Mouse (Mus musculus): ENCODE measurements at regions not wholly inside any gene's neighbourhood (a gene's known extent, or its start where the extent isn't known, plus 50 kb on each side); places are given as distances from the start of the nearest gene placed in this dataset.

GRCm38 (mm10) chr17:80875352-80876044 lies 68.9 kb upstream of the Tmem178 start:
- Histone ChIP-seq H3K9me3 (replicated peaks; ENCODE audit: insufficient read depth, low read length) (no peaks in the 10 kb centered on the region), H3K4me3 (ENCODE audit: control insufficient read depth in 1 of 2, insufficient read depth in 1 of 2, low read depth in 2 of 2, low read length in 2 of 2) (no peak overlapping the region), H3K36me3 (ENCODE audit: control insufficient read depth in 1 of 2, insufficient read depth in 2 of 2, low read length in 2 of 2) (no peaks in the 10 kb centered on the region), H3K27ac (ENCODE audit: control insufficient read depth, low read depth, low read length) (no peak overlapping the region), H3K9ac (ENCODE audit: control insufficient read depth, low read depth, low read length, poor library complexity, severe bottlenecking) (no peak overlapping the region), H3K27me3 (ENCODE audit: control insufficient read depth in 1 of 2, insufficient read depth in 2 of 2, low read length in 2 of 2) (peaks cover 0 to 2% of the 10 kb centered on the region in 2 experiments; a peak in 1 of 4 replicates), H3K79me2 (ENCODE audit: control insufficient read depth, insufficient read depth, low read length, poor library complexity) (no peaks in the 10 kb centered on the region), H3K4me1 (ENCODE audit: control insufficient read depth in 1 of 2, insufficient read depth in 2 of 2, low read length in 2 of 2) (no peaks in the 10 kb centered on the region)
- no peak for TF ChIP-seq CHD1 (IDR thresholded peaks at IDR 0.05; ENCODE audit: low read depth, low read length)
- DNase-seq (ENCODE audit: low read depth, low spot score), result no peak

DNA sequence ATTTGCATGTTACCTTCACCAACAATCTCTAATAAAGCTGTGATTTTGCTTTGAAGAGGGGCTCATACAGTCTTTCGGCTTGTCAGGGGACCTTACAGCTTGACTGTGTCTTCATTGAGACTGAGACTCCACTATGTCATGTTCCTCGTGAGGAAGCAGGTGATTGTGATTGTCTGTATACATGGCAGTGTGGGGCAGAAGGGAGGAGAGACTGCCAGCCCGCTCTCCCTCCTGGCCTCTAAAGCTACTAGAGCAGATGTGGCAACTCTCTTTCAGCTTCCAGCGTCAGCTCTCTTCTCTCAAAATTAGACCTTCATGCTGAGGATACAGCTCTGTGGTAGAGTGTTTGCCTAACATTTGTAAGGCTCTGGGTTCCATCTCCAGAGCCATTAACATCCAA lies 73.5 kb upstream of the Tmem178 start:
- Histone ChIP-seq H3K9me3 (replicated peaks; ENCODE audit: insufficient read depth, low read length) (no peaks in the 10 kb centered on the region), H3K79me2 (ENCODE audit: control insufficient read depth, insufficient read depth, low read length, poor library complexity) (no peaks in the 10 kb centered on the region), H3K27me3 (ENCODE audit: control insufficient read depth in 1 of 2, insufficient read depth in 2 of 2, low read length in 2 of 2) (no peaks in the 10 kb centered on the region), H3K4me3 (ENCODE audit: control insufficient read depth in 1 of 2, insufficient read depth in 1 of 2, low read depth in 2 of 2, low read length in 2 of 2) (no peak overlapping the region), H3K4me1 (ENCODE audit: control insufficient read depth in 1 of 2, insufficient read depth in 2 of 2, low read length in 2 of 2) (no peaks in the 10 kb centered on the region), H3K27ac (ENCODE audit: control insufficient read depth, low read depth, low read length) (no peak overlapping the region), H3K36me3 (ENCODE audit: control insufficient read depth in 1 of 2, insufficient read depth in 2 of 2, low read length in 2 of 2) (no peaks in the 10 kb centered on the region), H3K9ac (ENCODE audit: control insufficient read depth, low read depth, low read length, poor library complexity, severe bottlenecking) (no peak overlapping the region)
- no peak for DNase-seq (ENCODE audit: low read depth, low spot score)
- TF ChIP-seq GATA1 (IDR thresholded peaks at IDR 0.05; ENCODE audit: low read depth, low read length) (no peak), RCOR1 (IDR thresholded peaks at IDR 0.05; ENCODE audit: low read depth, low read length) (no peak), TAL1 (IDR thresholded peaks at IDR 0.05; ENCODE audit: low read length) (no peak), E2F4 (IDR thresholded peaks at IDR 0.05; ENCODE audit: borderline replicate concordance, low read depth, low read length) (no peak), MAZ (IDR thresholded peaks at IDR 0.05; ENCODE audit: low read depth, low read length) (no peak)

DNA sequence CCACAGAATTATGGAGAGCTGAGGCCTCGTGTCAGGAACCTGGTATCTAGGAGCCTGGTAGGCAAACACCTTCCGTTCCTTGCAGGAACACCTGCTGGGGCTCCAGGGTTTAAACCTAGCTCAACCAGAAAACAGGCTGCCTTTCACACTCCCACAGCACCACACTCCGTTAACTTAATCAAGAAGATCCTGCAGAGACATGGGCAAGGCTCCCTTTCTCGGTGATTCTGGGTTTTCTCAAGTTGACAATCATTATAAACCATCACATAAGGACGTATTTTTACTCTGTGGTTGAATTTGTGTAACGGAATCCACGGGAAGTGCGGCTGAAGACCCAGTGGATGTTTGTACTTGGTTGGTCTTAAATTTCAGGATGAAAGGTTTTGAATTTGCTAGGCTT lies 82.1 kb upstream of the Tmem178 start:
- TF ChIP-seq MYB (IDR thresholded peaks at IDR 0.05; ENCODE audit: low read depth, low read length), result no peak
- TF ChIP-seq ZC3H11A (IDR thresholded peaks at IDR 0.05; ENCODE audit: low read depth, low read length), result no peak
- no peak for TF ChIP-seq POLR2AphosphoS2 (IDR thresholded peaks at IDR 0.05; ENCODE audit: low read length)
- no peak for TF ChIP-seq MAZ (IDR thresholded peaks at IDR 0.05; ENCODE audit: low read depth, low read length)
- no peak for TF ChIP-seq TBP (IDR thresholded peaks at IDR 0.05; ENCODE audit: low read depth, low read length)
- TF ChIP-seq SIN3A (IDR thresholded peaks at IDR 0.05; ENCODE audit: low read length), result no peak
- no peak for TF ChIP-seq CHD1 (IDR thresholded peaks at IDR 0.05; ENCODE audit: low read depth, low read length)
- no peak for TF ChIP-seq MAX (IDR thresholded peaks at IDR 0.05; ENCODE audit: low read length)
- TF ChIP-seq TCF12 (IDR thresholded peaks at IDR 0.05; ENCODE audit: low read depth, low read length), result no peak
- TF ChIP-seq HCFC1 (IDR thresholded peaks at IDR 0.05; ENCODE audit: low read depth, low read length), result no peak
- TF ChIP-seq MEF2A (IDR thresholded peaks at IDR 0.05; ENCODE audit: extremely low read depth, insufficient replicate concordance, low read depth, low read length, poor library complexity, severe bottlenecking), result no peak
- no peak for TF ChIP-seq TAL1 (IDR thresholded peaks at IDR 0.05; ENCODE audit: low read length)
- TF ChIP-seq MYC (IDR thresholded peaks at IDR 0.05; ENCODE audit: low read depth, low read length), result no peak
- TF ChIP-seq MXI1 (IDR thresholded peaks at IDR 0.05; ENCODE audit: low read depth, low read length), result no peak
- no peak for TF ChIP-seq JUND (IDR thresholded peaks at IDR 0.05; ENCODE audit: low read depth, low read length)
- Histone ChIP-seq H3K79me2 (ENCODE audit: control insufficient read depth, insufficient read depth, low read length, poor library complexity) (no peaks in the 10 kb centered on the region), H3K9ac (ENCODE audit: control insufficient read depth, low read depth, low read length, poor library complexity, severe bottlenecking) (no peak overlapping the region), H3K27ac (ENCODE audit: control insufficient read depth, low read depth, low read length) (no peak overlapping the region), H3K27me3 (ENCODE audit: control insufficient read depth in 1 of 2, insufficient read depth in 2 of 2, low read length in 2 of 2) (no peaks in the 10 kb centered on the region), H3K4me1 (ENCODE audit: control insufficient read depth in 1 of 2, insufficient read depth in 2 of 2, low read length in 2 of 2) (no peaks in the 10 kb centered on the region), H3K36me3 (ENCODE audit: control insufficient read depth in 1 of 2, insufficient read depth in 2 of 2, low read length in 2 of 2) (no peaks in the 10 kb centered on the region), H3K9me3 (replicated peaks; ENCODE audit: insufficient read depth, low read length) (no peaks in the 10 kb centered on the region), H3K4me3 (ENCODE audit: control insufficient read depth in 1 of 2, insufficient read depth in 1 of 2, low read depth in 2 of 2, low read length in 2 of 2) (no peak overlapping the region)
- no peak for DNase-seq (ENCODE audit: low read depth, low spot score)

Measured in MEL (cell line).